Mouse (Mus musculus) c-Kit-positive CD71-positive TER-119-positive erythroid progenitor cells, embryonic 14.5 days (primary cell): ENCODE measurements around the gene Ubl7.

Experiments
- DNase-seq: peaks from one replicate; pipeline ENCODE4 v3.0.0-alpha.2; 2013; ENCODE audit warnings: low spot score

Ubl7 gene

GRCm38 (mm10) chr9:57967237-57967960, 56.6 kb downstream of the Ubl7 start:
- DNase-seq, result no peak

GRCm38 (mm10) chr9:57968166-57968771, 57.5 kb downstream of the Ubl7 start:
- no peak for DNase-seq

GRCm38 (mm10) chr9:57968783-57969542, 58.2 kb downstream of the Ubl7 start:
- DNase-seq, result no peak

- DNase-seq, result no peak
Measured at GRCm38 (mm10) chr9:57969736-57970495, 59.1 kb downstream of the Ubl7 start.

- no peak for DNase-seq
Measured at GRCm38 (mm10) chr9:57971413-57971812, 60.6 kb downstream of the Ubl7 start.

GRCm38 (mm10) chr9:57972141-57972591, 61.4 kb downstream of the Ubl7 start:
- no peak for DNase-seq

- DNase-seq, result no peak
Measured at GRCm38 (mm10) chr9:57972776-57973439, 62.1 kb downstream of the Ubl7 start.

- no peak for DNase-seq
Measured at GRCm38 (mm10) chr9:57973440-57974066, 62.8 kb downstream of the Ubl7 start.

GRCm38 (mm10) chr9:57974221-57974620, 63.4 kb downstream of the Ubl7 start:
- DNase-seq, result no peak

- no peak for DNase-seq
Measured at GRCm38 (mm10) chr9:57975200-57975821, 64.5 kb downstream of the Ubl7 start.

GRCm38 (mm10) chr9:57978025-57978424, 67.2 kb downstream of the Ubl7 start:
- no peak for DNase-seq

GRCm38 (mm10) chr9:57978858-57979257, 68.1 kb downstream of the Ubl7 start:
- no peak for DNase-seq
